Mouse (Mus musculus): ENCODE data around the gene Ccnl2. TPM values are rescaled to one million over a fixed set of nuclear protein-coding genes. Genes with fewer than 3 reads are reported as not detected.

Ccnl2 gene
- polyA plus RNA-seq, 1 experiment from 2014 or later = 181 TPM

DNA sequence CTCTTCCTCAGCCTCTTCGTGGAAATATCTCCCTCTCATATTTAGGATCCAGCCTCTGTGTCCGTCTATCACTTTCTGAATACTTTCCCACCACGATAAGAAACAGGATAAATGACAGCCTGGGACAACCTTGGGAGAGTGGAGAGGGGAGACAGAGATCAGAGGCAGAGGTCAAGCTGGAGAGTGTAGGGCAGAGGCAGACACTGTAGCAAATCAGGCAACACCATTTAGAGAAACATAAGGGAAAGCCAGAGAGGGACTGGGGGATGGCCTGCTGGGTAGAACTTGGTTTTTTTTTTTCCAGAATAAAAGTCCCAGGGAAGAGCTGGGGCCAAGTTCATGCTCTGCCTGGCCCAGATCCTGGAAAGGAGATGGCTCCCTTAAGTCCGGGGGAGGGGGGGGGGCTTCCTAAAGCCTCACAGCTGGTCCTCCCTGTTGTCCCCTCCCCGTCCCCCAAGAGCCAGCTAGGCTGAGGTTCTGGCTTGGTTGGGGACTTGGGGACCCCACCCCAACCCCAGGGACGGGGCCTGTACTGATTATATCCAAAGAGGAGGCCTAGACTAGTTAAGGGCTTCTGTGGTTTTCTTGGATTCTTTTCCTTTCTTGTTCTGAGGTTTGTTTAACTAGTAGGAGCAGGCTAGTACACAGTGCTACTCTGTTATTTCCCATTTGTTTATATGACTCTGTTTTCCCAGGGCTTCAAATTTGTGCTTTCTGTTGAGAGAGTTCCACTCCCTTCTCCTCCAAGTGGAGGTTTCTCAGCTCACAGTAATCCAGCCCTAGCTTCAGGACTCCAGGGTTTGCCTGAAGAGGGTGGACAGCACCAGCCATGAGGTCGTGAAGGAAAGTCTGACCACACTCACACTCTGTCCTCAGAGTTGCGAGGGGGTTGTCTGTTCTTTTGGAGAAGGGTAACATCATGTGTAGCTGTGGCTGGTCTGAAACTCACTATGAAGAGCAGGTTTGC lies 26.2 kb downstream of the Ccnl2 start:
- Histone ChIP-seq H3K9ac (ENCODE audit: low read length) (no peak overlapping the region), H3K4me1 (ENCODE audit: control insufficient read depth, insufficient read depth, low read length) (peaks cover 11% of the 10 kb centered on the region), H3K4me2 (ENCODE audit: low read depth, severe bottlenecking) (no peak overlapping the region), H3K9me3 (ENCODE audit: control insufficient read depth, low read length) (no peaks in the 10 kb centered on the region), H3K36me3 (ENCODE audit: control insufficient read depth, insufficient read depth, low read length) (no peaks in the 10 kb centered on the region), H3K4me3 (ENCODE audit: low read depth, low read length) (no peak overlapping the region), H3K27me3 (ENCODE audit: control insufficient read depth, insufficient read depth, low read length) (no peaks in the 10 kb centered on the region; the same call in 1 of the 2 replicates), H3K27ac (replicated peaks; ENCODE audit: low read depth, low read length) (no peak overlapping the region)
- no peak for DNase-seq (ENCODE audit: low spot score)
- ATAC-seq (ENCODE audit: insufficient number of reproducible peaks, low FRiP score, low TSS enrichment, low read depth) = no peak
- WGBS = 54% methylated on average over 8 of the region's 8 CpGs

DNA sequence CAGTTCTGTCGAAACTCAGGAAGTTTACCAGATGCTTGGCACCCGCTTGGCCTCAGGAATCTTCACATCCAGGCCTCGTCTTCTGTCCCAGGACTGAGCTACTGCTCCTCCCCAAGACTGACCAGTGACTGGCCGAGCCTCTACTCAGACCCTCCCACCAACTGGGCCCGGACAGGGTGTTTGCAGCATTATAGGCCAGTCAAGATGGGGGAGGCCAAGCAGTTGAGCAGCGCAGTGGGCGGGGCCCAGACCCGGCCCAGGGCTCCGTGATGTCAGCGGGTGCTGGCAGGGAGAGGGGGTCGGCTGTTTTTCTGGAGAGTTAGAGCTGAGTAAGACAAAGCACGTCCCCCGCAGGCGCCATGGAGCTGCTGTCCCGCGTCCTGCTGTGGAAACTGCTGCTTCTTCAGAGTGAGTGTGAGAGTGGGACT lies 27.2 kb downstream of the Ccnl2 start, which contains the start of gene Mxra8:
Gene Mxra8, plus strand, starts transcription at position 198 of the 428 bp plus-strand sequence.
- peak within 1 kb of the TSS; percentile 55 for H3K4me2 ChIP-seq (ENCODE audit: low read depth, severe bottlenecking)
- ATAC-seq (ENCODE audit: insufficient number of reproducible peaks, low FRiP score, low TSS enrichment, low read depth) = peak; percentile 89

DNA sequence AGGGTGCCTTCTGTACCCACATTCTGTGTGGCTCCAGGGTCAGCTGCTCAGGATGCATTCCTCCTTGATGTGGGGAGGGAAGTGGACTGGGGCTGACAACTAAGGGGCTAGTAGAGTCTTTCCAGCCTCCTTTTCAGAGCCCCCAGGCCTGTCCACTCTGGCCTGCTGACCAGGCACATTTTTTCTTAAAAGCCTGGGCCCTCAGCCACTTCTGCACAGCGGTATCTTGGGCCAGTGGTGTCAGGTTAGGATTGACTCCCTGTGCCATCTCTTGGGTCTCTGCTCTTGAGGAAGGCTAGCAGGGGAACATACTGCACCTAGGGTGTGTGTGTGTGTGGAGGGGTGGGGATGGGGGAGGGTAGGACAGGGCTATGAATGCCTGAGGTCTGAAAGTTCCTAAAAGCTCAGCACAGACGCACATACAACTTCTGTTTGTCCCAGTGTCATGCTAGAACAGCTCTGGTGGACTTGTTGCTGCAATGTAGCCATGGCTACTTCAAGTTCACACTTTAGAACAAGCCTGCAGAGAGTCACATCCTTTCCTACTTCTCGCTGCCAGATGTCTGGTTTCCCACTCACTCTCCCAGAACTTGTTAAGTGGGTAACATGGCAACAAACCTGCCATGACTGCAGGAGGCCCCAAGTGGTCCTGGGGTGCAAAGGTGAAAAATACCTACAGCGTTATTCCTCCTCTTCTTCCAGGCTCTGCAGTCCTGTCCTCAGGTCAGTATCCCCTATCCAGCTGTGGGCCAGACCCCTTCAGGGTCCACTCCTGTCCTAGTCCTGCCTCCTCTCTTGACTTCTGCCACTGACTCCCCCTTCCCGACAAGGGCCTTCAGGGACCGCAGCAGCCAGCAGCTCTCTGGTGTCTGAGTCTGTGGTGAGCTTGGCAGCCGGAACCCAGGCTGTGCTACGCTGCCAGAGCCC lies 28.1 kb downstream of the Ccnl2 start:
- no peaks in the 10 kb centered on the region; the same call in 1 of the 2 replicates for H3K27me3 ChIP-seq (ENCODE audit: control insufficient read depth, insufficient read depth, low read length)
- peak overlapping the region; percentile 55 for H3K4me2 ChIP-seq (ENCODE audit: low read depth, severe bottlenecking)
- H3K9ac ChIP-seq (ENCODE audit: low read length) = peak overlapping the region; percentile 60
- ATAC-seq (ENCODE audit: insufficient number of reproducible peaks, low FRiP score, low TSS enrichment, low read depth) = 0 out of 2 replicates have a peak, but pooled peaks have one; percentile 13
- H3K4me1 ChIP-seq (ENCODE audit: control insufficient read depth, insufficient read depth, low read length) = peaks cover 11% of the 10 kb centered on the region
- H3K36me3 ChIP-seq (ENCODE audit: control insufficient read depth, insufficient read depth, low read length) = no peaks in the 10 kb centered on the region
- no peak for DNase-seq (ENCODE audit: low spot score)
- H3K27ac ChIP-seq (replicated peaks; ENCODE audit: low read depth, low read length) = peak overlapping the region; percentile 38; the same call in 1 of the 2 replicates
- H3K9me3 ChIP-seq (ENCODE audit: control insufficient read depth, low read length) = no peaks in the 10 kb centered on the region
- WGBS = 5% methylated on average over 8 of the region's 8 CpGs
- peak overlapping the region; percentile 46 for H3K4me3 ChIP-seq (ENCODE audit: low read depth, low read length)

More for the DNA sequence above, 27.2 kb downstream of the Ccnl2 start, which contains the start of gene Mxra8:
- peaks cover 11% of the 10 kb centered on the region for H3K4me1 ChIP-seq (ENCODE audit: control insufficient read depth, insufficient read depth, low read length)
- no peaks in the 10 kb centered on the region for H3K36me3 ChIP-seq (ENCODE audit: control insufficient read depth, insufficient read depth, low read length)
- peak within 1 kb of the TSS; percentile 60 for H3K9ac ChIP-seq (ENCODE audit: low read length)
- peak within 1 kb of the TSS; percentile 38 for H3K27ac ChIP-seq (replicated peaks; ENCODE audit: low read depth, low read length)
- H3K27me3 ChIP-seq (ENCODE audit: control insufficient read depth, insufficient read depth, low read length) = no peaks in the 10 kb centered on the region; the same call in 1 of the 2 replicates
- 1% methylated on average over 16 of the region's 16 CpGs for WGBS
- peak; percentile 86 for DNase-seq (ENCODE audit: low spot score)
- no peaks in the 10 kb centered on the region for H3K9me3 ChIP-seq (ENCODE audit: control insufficient read depth, low read length)
- H3K4me3 ChIP-seq (ENCODE audit: low read depth, low read length) = peak within 1 kb of the TSS; percentile 46

DNA sequence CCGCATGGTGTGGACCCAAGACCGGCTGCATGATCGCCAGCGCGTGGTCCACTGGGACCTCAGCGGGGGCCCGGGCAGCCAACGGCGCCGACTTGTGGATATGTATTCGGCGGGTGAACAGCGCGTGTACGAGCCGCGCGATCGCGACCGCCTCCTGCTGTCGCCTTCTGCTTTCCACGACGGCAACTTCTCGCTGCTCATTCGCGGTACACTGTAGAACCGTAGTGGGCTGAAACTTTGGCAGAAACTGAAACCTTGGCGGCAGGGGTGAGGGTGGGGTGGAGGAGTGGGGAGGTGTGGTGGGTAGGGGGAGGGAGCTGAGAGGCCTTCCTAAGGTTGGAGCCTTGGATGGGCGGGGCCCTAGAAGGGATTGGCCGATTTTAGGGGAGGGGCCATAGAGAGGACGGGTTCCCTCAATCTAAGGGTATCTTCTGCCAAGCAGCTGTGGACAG lies 28.7 kb downstream of the Ccnl2 start:
- Histone ChIP-seq H3K4me1 (ENCODE audit: control insufficient read depth, insufficient read depth, low read length) (peaks cover 11% of the 10 kb centered on the region), H3K27ac (replicated peaks; ENCODE audit: low read depth, low read length) (no peak overlapping the region), H3K4me3 (ENCODE audit: low read depth, low read length) (peak overlapping the region; percentile 46), H3K9me3 (ENCODE audit: control insufficient read depth, low read length) (no peaks in the 10 kb centered on the region), H3K36me3 (ENCODE audit: control insufficient read depth, insufficient read depth, low read length) (no peaks in the 10 kb centered on the region), H3K27me3 (ENCODE audit: control insufficient read depth, insufficient read depth, low read length) (no peaks in the 10 kb centered on the region; the same call in 1 of the 2 replicates), H3K9ac (ENCODE audit: low read length) (peak overlapping the region; percentile 47), H3K4me2 (ENCODE audit: low read depth, severe bottlenecking) (peak overlapping the region; percentile 55)
- ATAC-seq (ENCODE audit: insufficient number of reproducible peaks, low FRiP score, low TSS enrichment, low read depth) (0 out of 2 replicates have a peak, but pooled peaks have one; percentile 35), DNase-seq (ENCODE audit: low spot score) (peak; percentile 55)
- WGBS = under 1% methylated on average over 32 of the region's 32 CpGs

DNA sequence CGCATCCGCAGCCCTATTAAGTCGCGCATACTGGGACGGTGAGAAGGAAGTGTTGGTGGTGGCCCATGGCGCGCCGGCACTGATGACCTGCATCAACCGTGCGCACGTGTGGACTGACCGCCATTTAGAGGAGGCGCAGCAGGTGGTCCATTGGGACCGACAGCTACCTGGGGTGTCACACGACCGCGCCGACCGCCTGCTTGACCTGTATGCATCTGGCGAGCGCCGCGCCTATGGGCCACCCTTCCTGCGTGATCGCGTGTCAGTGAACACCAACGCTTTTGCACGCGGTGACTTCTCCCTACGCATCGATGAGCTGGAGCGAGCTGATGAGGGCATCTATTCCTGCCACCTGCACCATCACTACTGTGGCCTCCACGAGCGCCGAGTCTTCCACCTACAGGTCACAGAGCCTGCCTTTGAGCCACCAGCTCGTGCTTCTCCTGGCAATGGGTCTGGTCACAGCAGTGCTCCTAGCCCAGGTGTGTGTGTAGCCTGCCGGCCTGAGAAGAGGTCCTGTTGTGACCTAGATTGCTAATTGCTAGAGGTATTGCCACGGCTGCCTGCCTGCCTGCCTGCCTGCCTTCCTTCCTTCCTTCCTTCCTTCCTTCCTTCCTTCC lies 29.5 kb downstream of the Ccnl2 start:
- Histone ChIP-seq H3K9ac (ENCODE audit: low read length) (no peak overlapping the region), H3K27me3 (ENCODE audit: control insufficient read depth, insufficient read depth, low read length) (no peaks in the 10 kb centered on the region; the same call in 1 of the 2 replicates), H3K27ac (replicated peaks; ENCODE audit: low read depth, low read length) (no peak overlapping the region), H3K4me3 (ENCODE audit: low read depth, low read length) (no peak overlapping the region), H3K4me2 (ENCODE audit: low read depth, severe bottlenecking) (peak overlapping the region; percentile 55; the same call in 1 of the 2 replicates), H3K36me3 (ENCODE audit: control insufficient read depth, insufficient read depth, low read length) (no peaks in the 10 kb centered on the region), H3K9me3 (ENCODE audit: control insufficient read depth, low read length) (no peaks in the 10 kb centered on the region), H3K4me1 (ENCODE audit: control insufficient read depth, insufficient read depth, low read length) (peaks cover 11% of the 10 kb centered on the region)
- 40% methylated on average over 38 of the region's 38 CpGs for WGBS
- 0 out of 2 replicates have a peak, but pooled peaks have one; percentile 5 for ATAC-seq (ENCODE audit: insufficient number of reproducible peaks, low FRiP score, low TSS enrichment, low read depth)
- DNase-seq (ENCODE audit: low spot score) = no peak

DNA sequence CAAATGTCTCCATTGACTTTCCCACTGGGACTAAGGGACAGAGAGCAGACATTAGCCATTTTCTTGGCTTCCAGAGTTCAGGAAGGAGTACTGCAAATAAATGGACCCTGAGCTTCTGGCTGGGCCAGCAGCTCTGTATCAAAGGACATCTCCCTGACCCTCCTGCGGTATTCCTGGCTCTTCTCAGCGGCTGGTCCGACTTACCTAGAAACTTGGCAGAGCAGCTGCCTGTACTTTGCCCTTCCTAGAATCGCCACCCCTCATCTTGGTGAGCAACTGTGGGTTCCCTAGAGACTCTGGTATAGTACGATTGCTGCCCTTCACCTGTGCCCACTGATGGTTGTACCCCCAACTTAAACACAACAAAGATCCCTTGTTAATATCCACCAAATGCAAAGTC lies 30.9 kb downstream of the Ccnl2 start:
- Histone ChIP-seq H3K9me3 (ENCODE audit: control insufficient read depth, low read length) (no peaks in the 10 kb centered on the region), H3K36me3 (ENCODE audit: control insufficient read depth, insufficient read depth, low read length) (no peaks in the 10 kb centered on the region), H3K4me3 (ENCODE audit: low read depth, low read length) (no peak overlapping the region), H3K9ac (ENCODE audit: low read length) (no peak overlapping the region), H3K4me2 (ENCODE audit: low read depth, severe bottlenecking) (no peak overlapping the region), H3K27ac (replicated peaks; ENCODE audit: low read depth, low read length) (no peak overlapping the region), H3K27me3 (ENCODE audit: control insufficient read depth, insufficient read depth, low read length) (no peaks in the 10 kb centered on the region; the same call in 1 of the 2 replicates), H3K4me1 (ENCODE audit: control insufficient read depth, insufficient read depth, low read length) (peaks cover 16% of the 10 kb centered on the region)
- ATAC-seq (ENCODE audit: insufficient number of reproducible peaks, low FRiP score, low TSS enrichment, low read depth) (no peak), DNase-seq (ENCODE audit: low spot score) (no peak)
- 88% methylated on average over 5 of the region's 5 CpGs for WGBS

DNA sequence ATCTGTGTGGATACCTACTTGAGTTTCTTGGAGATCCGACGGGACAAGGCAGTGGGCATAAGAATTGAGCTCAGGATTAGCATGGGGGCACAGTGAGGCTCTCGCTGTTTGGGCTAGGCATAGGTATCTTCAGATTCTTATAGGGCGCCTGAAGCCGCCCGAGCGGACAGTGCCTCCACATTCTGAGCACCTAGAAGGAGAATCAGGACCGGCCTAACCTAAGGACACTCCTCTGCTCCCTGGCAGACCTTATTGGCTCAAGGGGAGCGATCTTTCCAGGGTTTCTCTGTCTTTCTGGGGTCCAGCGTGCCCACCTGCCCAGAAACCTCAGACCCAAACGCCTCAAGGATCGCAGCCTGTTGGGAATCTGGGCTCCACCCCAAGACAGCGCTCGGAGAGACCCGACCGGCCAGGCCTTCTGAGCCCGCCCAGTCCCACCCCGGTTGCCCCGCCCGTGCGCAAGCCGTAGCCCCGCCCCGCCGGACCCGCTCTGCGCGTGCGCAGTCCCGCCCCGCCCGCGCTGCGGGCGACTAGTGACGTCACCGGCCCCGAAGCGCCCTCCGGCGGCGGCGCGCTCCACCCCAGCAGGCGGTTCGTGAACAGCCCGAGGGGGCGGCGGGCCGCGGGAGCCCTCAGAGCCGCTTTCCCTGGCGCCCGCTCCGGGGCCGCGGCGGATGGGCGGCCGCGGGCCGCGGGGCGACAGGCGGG lies 34.7 kb downstream of the Ccnl2 start, which contains the start of gene Dvl1:
Gene Dvl1, plus strand, starts transcription at position 532 of the 708 bp plus-strand sequence.
- H3K4me3 ChIP-seq (ENCODE audit: low read depth, low read length) = peak within 1 kb of the TSS; percentile 76
- ATAC-seq (ENCODE audit: insufficient number of reproducible peaks, low FRiP score, low TSS enrichment, low read depth) (peak; percentile 85), DNase-seq (ENCODE audit: low spot score) (peak; percentile 95)
- H3K36me3 ChIP-seq (ENCODE audit: control insufficient read depth, insufficient read depth, low read length) = no peaks in the 10 kb centered on the region
- H3K9ac ChIP-seq (ENCODE audit: low read length) = peak within 1 kb of the TSS; percentile 63
- peaks cover 9% of the 10 kb centered on the region for H3K4me1 ChIP-seq (ENCODE audit: control insufficient read depth, insufficient read depth, low read length)
- H3K4me2 ChIP-seq (ENCODE audit: low read depth, severe bottlenecking) = peak within 1 kb of the TSS; percentile 85
- no peaks in the 10 kb centered on the region for H3K27me3 ChIP-seq (ENCODE audit: control insufficient read depth, insufficient read depth, low read length)
- H3K27ac ChIP-seq (replicated peaks; ENCODE audit: low read depth, low read length) = 0 out of 2 replicates have a peak within 1 kb of the TSS, but pooled peaks have one; percentile 1
- WGBS = 3% methylated on average over 42 of the region's 65 CpGs
- no peaks in the 10 kb centered on the region for H3K9me3 ChIP-seq (ENCODE audit: control insufficient read depth, low read length)

Data from limb, embryonic 11.5 days (tissue).